Comparison of ENCODE assay signal across 7 mouse cellular contexts in genomic region chr14:47597942-47598388, GRCm38 (mm10). TPM values are rescaled to one million over a fixed set of nuclear protein-coding genes. Genes with fewer than 3 reads are reported as not detected.
A peak's percentile ranks its signal among the peaks of the same experiment; 100 is the strongest.
DNase-seq lines count a peak whose midpoint lies in the region; ATAC-seq lines count a peak whose summit lies in the region.

No protein-coding gene starts in this region.

- ATAC-seq in inflammation-experienced regulatory T-cells, adult 6 months, result peak; percentile 76
- peak; percentile 59 for ATAC-seq in megakaryocyte-erythroid progenitor cell, adult 5-6 weeks (replicated peaks; ENCODE audit: low FRiP score, low TSS enrichment, poor library complexity, severe bottlenecking)

- peak; percentile 85 for DNase-seq in ZHBTc4 (ENCODE audit: low read depth, low spot score)
- peak; percentile 43 for DNase-seq in cerebellum, adult 9-11 months
- DNase-seq in frontal cortex, postnatal 36 days (ENCODE audit: low spot score in 2 of 2), result peak; percentile 57 to 82
- peak; percentile 15 to 83 for DNase-seq in left cerebral cortex, adult 9 months (ENCODE audit: low spot score in 2 of 2)
- DNase-seq in right cerebral cortex, postnatal 4 days, result peak; percentile 79

RNA-seq across cellular contexts. Expression of gene Atg14, which starts 27.5 kb away (rescaled TPM):
- 10 to 100 TPM in 2 of 3 experiments, 1 to 10 TPM in 1; 8.2 to 18.1 (median 14.5) TPM for polyA plus RNA-seq in inflammation-experienced regulatory T-cells, adult 6 months (2017; shearing (Covaris generic))
- 6.1 and 8.4 TPM in 2 replicates for total RNA-seq in megakaryocyte-erythroid progenitor cell, adult 5-6 weeks (2014; fragmentation: Nextera tagmentation)
- 5.7 and 17.3 TPM in 2 replicates for total RNA-seq in megakaryocyte-erythroid progenitor cell, adult 5-6 weeks (2017)

RNA-seq across cellular contexts. Expression of gene Ktn1, which starts 50.3 kb away (rescaled TPM):
- 10 to 100 TPM; 47.9 to 86.0 (median 74.2) TPM for polyA plus RNA-seq in inflammation-experienced regulatory T-cells, adult 6 months (2017; shearing (Covaris generic))
- 77.1 and 92.2 TPM in 2 replicates for total RNA-seq in megakaryocyte-erythroid progenitor cell, adult 5-6 weeks (2014; fragmentation: Nextera tagmentation)
- 104 and 119 TPM in 2 replicates for total RNA-seq in megakaryocyte-erythroid progenitor cell, adult 5-6 weeks (2017)

Comparison
In these comparisons a context has a peak if more than half of its experiments do, and no peak if none do; other contexts are left out.
1. Peak in every context shown above with its lines: DNase-seq and ATAC-seq.